In genomic region chr2:164679906-164680305, GRCm38 (mm10) we compare ENCODE assay signal across 16 mouse cellular contexts. TPM values are rescaled to one million over a fixed set of nuclear protein-coding genes. Genes with fewer than 3 reads are reported as not detected.
DNase-seq lines count a peak whose midpoint lies in the region; ATAC-seq lines count a peak whose summit lies in the region.
"Had no signal": no experiment of that assay in that cellular context is flagged by ENCODE, and none has a peak within 500 bp of the region (broad histone marks: within the 10 kb centered on the region; RNA-seq: fewer than 3 reads in every experiment).

No protein-coding gene starts in this region.

- H3K27ac ChIP-seq in liver, embryonic 16.5 days (ENCODE audit: low read length) = no peak overlapping the region
- H3K27ac ChIP-seq: forebrain, embryonic 12.5 days had no signal

- H3K4me3 ChIP-seq in liver, embryonic 16.5 days (ENCODE audit: low read depth, low read length) = no peak overlapping the region

- peak; percentile 48; the same call in 1 of the 2 replicates for ATAC-seq in liver, embryonic 16.5 days (ENCODE audit: low read depth)
- peak; percentile 73 for ATAC-seq in neutrophil, adult 5-6 weeks (ENCODE audit: extremely low read depth, insufficient number of reproducible peaks, low FRiP score, poor library complexity, severe bottlenecking)

- no peaks in the 10 kb centered on the region for H3K36me3 ChIP-seq in liver, embryonic 16.5 days (ENCODE audit: control insufficient read depth, insufficient read depth)
- H3K36me3 ChIP-seq: forebrain, embryonic 12.5 days; heart, embryonic 12.5 days had no signal

- 20% methylated on average over 3 of the region's 3 CpGs for WGBS in liver, embryonic 16.5 days (ENCODE audit: insufficient replicate concordance)

- no peaks in the 10 kb centered on the region for H3K27me3 ChIP-seq in liver, embryonic 16.5 days (ENCODE audit: control insufficient read depth, insufficient read depth, low read depth, low read length)
- H3K27me3 ChIP-seq: forebrain, embryonic 12.5 days had no signal

- peak; percentile 57 for DNase-seq in A20 (ENCODE audit: low read depth, low spot score)
- DNase-seq in c-Kit-positive CD71-negative TER-119-negative erythroid progenitor cells, embryonic 14.5 days (ENCODE audit: low read depth) = peak; percentile 18
- no peak for DNase-seq in kidney, adult 18-20 months
- DNase-seq in urinary bladder, adult 18-20 months (ENCODE audit: low spot score in 2 of 2) = no peak
- DNase-seq in cerebellum, adult 8-10 months = no peak
- DNase-seq: adrenal gland, adult 2 months; cerebellum, postnatal 14 days; kidney, adult 9 months had no signal

- peaks cover 7% of the 10 kb centered on the region for H3K4me1 ChIP-seq in liver, embryonic 16.5 days (ENCODE audit: control insufficient read depth, low read depth, low read length)
- H3K4me1 ChIP-seq: heart, embryonic 12.5 days had no signal

- H3K9ac ChIP-seq in liver, embryonic 16.5 days (ENCODE audit: low read depth, low read length) = no peak overlapping the region
- H3K9ac ChIP-seq: forebrain, embryonic 12.5 days; heart, embryonic 12.5 days had no signal

- H3K4me2 ChIP-seq in liver, embryonic 16.5 days (ENCODE audit: low read depth, low read length) = no peak overlapping the region

- no peaks in the 10 kb centered on the region for H3K9me3 ChIP-seq in liver, embryonic 16.5 days (replicated peaks; ENCODE audit: control insufficient read depth, low read length)

RNA-seq across cellular contexts. Expression of gene Wfdc13, which starts 5.0 kb away (rescaled TPM):
- not detected in 2 replicates for polyA plus RNA-seq in liver, embryonic 16.5 days (2015; fragmentation: Nextera tagmentation; extraction: Ambion mirVana)
- total RNA-seq in neutrophil, adult 5-6 weeks (2017) = not detected in 2 replicates
- total RNA-seq: adrenal gland, adult 2 months had no signal
- polyA plus RNA-seq: adrenal gland, adult 2 months; forebrain, embryonic 12.5 days; heart, embryonic 12.5 days; limb, embryonic 11.5 days; midbrain, embryonic 16.5 days had no signal

RNA-seq across cellular contexts. Expression of gene Wfdc11, which starts 6.0 kb away (rescaled TPM):
- polyA plus RNA-seq in liver, embryonic 16.5 days (2015; fragmentation: Nextera tagmentation; extraction: Ambion mirVana) = not detected in 2 replicates
- not detected in 2 replicates for total RNA-seq in neutrophil, adult 5-6 weeks (2017)
- total RNA-seq: adrenal gland, adult 2 months; MEL had no signal
- polyA plus RNA-seq: adrenal gland, adult 2 months; forebrain, embryonic 12.5 days; heart, embryonic 12.5 days; limb, embryonic 11.5 days; midbrain, embryonic 16.5 days; urinary bladder, adult 2 months had no signal

RNA-seq across cellular contexts. Expression of gene Spint4, which starts 18.4 kb away (rescaled TPM):
- polyA plus RNA-seq in liver, embryonic 16.5 days (2015; fragmentation: Nextera tagmentation; extraction: Ambion mirVana) = not detected in 2 replicates
- not detected in 2 replicates for total RNA-seq in neutrophil, adult 5-6 weeks (2017)
- total RNA-seq: adrenal gland, adult 2 months; MEL had no signal
- polyA plus RNA-seq: adrenal gland, adult 2 months; forebrain, embryonic 12.5 days; heart, embryonic 12.5 days; limb, embryonic 11.5 days; midbrain, embryonic 16.5 days; urinary bladder, adult 2 months had no signal

RNA-seq across cellular contexts. Expression of gene Wfdc9, which starts 23.5 kb away (rescaled TPM):
- polyA plus RNA-seq in liver, embryonic 16.5 days (2015; fragmentation: Nextera tagmentation; extraction: Ambion mirVana) = not detected in 2 replicates
- total RNA-seq in neutrophil, adult 5-6 weeks (2017) = not detected in 2 replicates
- total RNA-seq: adrenal gland, adult 2 months; MEL had no signal
- polyA plus RNA-seq: adrenal gland, adult 2 months; forebrain, embryonic 12.5 days; heart, embryonic 12.5 days; limb, embryonic 11.5 days; midbrain, embryonic 16.5 days; urinary bladder, adult 2 months had no signal

RNA-seq across cellular contexts. Expression of gene Wfdc10, which starts 24.1 kb away (rescaled TPM):
- polyA plus RNA-seq in liver, embryonic 16.5 days (2015; fragmentation: Nextera tagmentation; extraction: Ambion mirVana) = not detected in 2 replicates
- not detected in 2 replicates for total RNA-seq in neutrophil, adult 5-6 weeks (2017)
- total RNA-seq: adrenal gland, adult 2 months; MEL had no signal
- polyA plus RNA-seq: adrenal gland, adult 2 months; forebrain, embryonic 12.5 days; heart, embryonic 12.5 days; limb, embryonic 11.5 days; midbrain, embryonic 16.5 days had no signal

Comparison
In these comparisons a context has a peak if more than half of its experiments do, and no peak if none do; other contexts are left out.
1. DNase-seq: peak in A20 (single experiment) and c-Kit-positive CD71-negative TER-119-negative erythroid progenitor cells, embryonic 14.5 days (single experiment); none in kidney, adult 18-20 months (single experiment), urinary bladder, adult 18-20 months (0 of 2) and cerebellum, adult 8-10 months (single experiment).